Mouse (Mus musculus) heart, embryonic 10.5 days (tissue): ENCODE results near the gene Lrrc25. TPM values are rescaled to one million over a fixed set of nuclear protein-coding genes. Genes with fewer than 3 reads are reported as not detected.
A peak's percentile ranks its signal among the peaks of the same experiment; 100 is the strongest.

Source experiments
- DNase-seq: peaks from one replicate; pipeline ENCODE4 v3.0.0-alpha.2; 2017; ENCODE audit warnings: low spot score
- H3K27ac ChIP-seq: fragments of 300-500 bp; sonication (generic); 2 replicates; pipeline ENCODE4 v1.5.1; 2016; ENCODE audit warnings: mild to moderate bottlenecking
- H3K27me3 ChIP-seq: fragments of 300-500 bp; sonication (generic); 2 replicates; pipeline ENCODE4 v1.6.1; 2016; ENCODE audit warnings: mild to moderate bottlenecking; ENCODE audit not compliant: poor library complexity, insufficient read depth, severe bottlenecking
- H3K36me3 ChIP-seq: fragments of 300-500 bp; sonication (generic); 2 replicates; pipeline ENCODE4 v1.6.1; 2016; ENCODE audit warnings: mild to moderate bottlenecking, moderate library complexity
- H3K4me1 ChIP-seq: fragments of 300-500 bp; sonication (generic); 2 replicates; pipeline ENCODE4 v1.6.1; 2016; ENCODE audit warnings: mild to moderate bottlenecking
- H3K4me3 ChIP-seq: fragments of 300-500 bp; sonication (generic); 2 replicates; pipeline ENCODE4 v1.5.1; 2016; ENCODE audit warnings: mild to moderate bottlenecking, moderate library complexity
- H3K9me3 ChIP-seq: fragments of 300-500 bp; sonication (generic); 2 replicates; pipeline ENCODE4 v1.6.1; 2016; ENCODE audit warnings: mild to moderate bottlenecking, moderate library complexity
- WGBS: fragments of 180-500 bp; shearing (Covaris S2); methylation state at CpG from one replicate; pipeline ENCODE4 v1.1.7; 2016; 5-methylcytosine and 5-hydroxymethylcytosine counted together
- polyA plus RNA-seq: library from polyadenylated mRNA; unstranded; fragments of >200 nt; fragmentation: Nextera tagmentation; extraction: Ambion mirVana; gene quantifications from 2 replicates; pipeline ENCODE4 v1.2.1, GENCODE M21; 2016

The Lrrc25 gene
- polyA plus RNA-seq, 1 experiment from 2014 or later: 1.4 TPM

GRCm38 (mm10) chr8:70602139-70602811 lies 13.7 kb upstream of the Lrrc25 start:
- Histone ChIP-seq H3K27ac (peak overlapping the region; percentile 3; the same call in 1 of the 2 replicates), H3K9me3 (no peaks in the 10 kb centered on the region), H3K27me3 (peaks cover 11% of the 10 kb centered on the region; the same call in 1 of the 2 replicates), H3K4me3 (no peak overlapping the region), H3K4me1 (peaks cover 58% of the 10 kb centered on the region), H3K36me3 (peaks cover 22% of the 10 kb centered on the region)
- DNase-seq: no peak
- 89% methylated on average over 13 of the region's 13 CpGs for WGBS

GRCm38 (mm10) chr8:70604558-70604957 lies 11.4 kb upstream of the Lrrc25 start:
- no peak overlapping the region for H3K27ac ChIP-seq
- H3K4me1 ChIP-seq: peaks cover 58% of the 10 kb centered on the region
- peaks cover 4% of the 10 kb centered on the region; the same call in 1 of the 2 replicates for H3K27me3 ChIP-seq
- peaks cover 19% of the 10 kb centered on the region for H3K36me3 ChIP-seq
- no peak for DNase-seq
- H3K9me3 ChIP-seq: no peaks in the 10 kb centered on the region
- H3K4me3 ChIP-seq: no peak overlapping the region
- WGBS: 87% methylated on average over 7 of the region's 7 CpGs

GRCm38 (mm10) chr8:70605871-70606779 lies 9.8 kb upstream of the Lrrc25 start:
- peaks cover 56% of the 10 kb centered on the region for H3K4me1 ChIP-seq
- peaks cover 4% of the 10 kb centered on the region; the same call in 1 of the 2 replicates for H3K27me3 ChIP-seq
- H3K36me3 ChIP-seq: peaks cover 19% of the 10 kb centered on the region
- 83% methylated on average over 9 of the region's 9 CpGs for WGBS
- no peak overlapping the region for H3K27ac ChIP-seq
- no peaks in the 10 kb centered on the region for H3K9me3 ChIP-seq
- no peak for DNase-seq
- peak overlapping the region; percentile 83; the same call in 1 of the 2 replicates for H3K4me3 ChIP-seq

- DNase-seq: no peak
- peaks cover 58% of the 10 kb centered on the region for H3K4me1 ChIP-seq
- H3K36me3 ChIP-seq: peaks cover 16% of the 10 kb centered on the region
- 63% methylated on average over 18 of the region's 18 CpGs for WGBS
- peaks cover 4% of the 10 kb centered on the region; the same call in 1 of the 2 replicates for H3K27me3 ChIP-seq
- H3K4me3 ChIP-seq: peak overlapping the region; percentile 83
- no peaks in the 10 kb centered on the region for H3K9me3 ChIP-seq
- H3K27ac ChIP-seq: peak overlapping the region; percentile 97
These were observed 9.0 kb upstream of the Lrrc25 start for GRCm38 (mm10) chr8:70606780-70607602.

- peaks cover 10% of the 10 kb centered on the region for H3K36me3 ChIP-seq
- no peaks in the 10 kb centered on the region for H3K9me3 ChIP-seq
- H3K27ac ChIP-seq: peak overlapping the region; percentile 97
- peaks cover 60% of the 10 kb centered on the region for H3K4me1 ChIP-seq
- DNase-seq: no peak
- peaks cover 4% of the 10 kb centered on the region; the same call in 1 of the 2 replicates for H3K27me3 ChIP-seq
- H3K4me3 ChIP-seq: peak overlapping the region; percentile 83
- 29% methylated on average over 6 of the region's 6 CpGs for WGBS
These were observed 8.4 kb upstream of the Lrrc25 start for GRCm38 (mm10) chr8:70607603-70607897.

- H3K36me3 ChIP-seq: peaks cover 4% of the 10 kb centered on the region; the same call in 1 of the 2 replicates
- peak overlapping the region; percentile 83 for H3K4me3 ChIP-seq
- DNase-seq: no peak
- H3K27ac ChIP-seq: peak overlapping the region; percentile 97
- H3K27me3 ChIP-seq: peaks cover 4% of the 10 kb centered on the region; the same call in 1 of the 2 replicates
- no peaks in the 10 kb centered on the region for H3K9me3 ChIP-seq
- peaks cover 60% of the 10 kb centered on the region for H3K4me1 ChIP-seq
- WGBS: 1% methylated on average over 84 of the region's 84 CpGs
These were observed 7.8 kb upstream of the Lrrc25 start for GRCm38 (mm10) chr8:70607898-70608748.

GRCm38 (mm10) chr8:70608749-70609367 lies 7.1 kb upstream of the Lrrc25 start, which contains the start of gene Ssbp4:
TSS of gene Ssbp4 (minus strand) at chr8:70608872.
- peak within 1 kb of the TSS; percentile 97 for H3K27ac ChIP-seq
- peaks cover 3% of the 10 kb centered on the region; the same call in 1 of the 2 replicates for H3K36me3 ChIP-seq
- WGBS: 3% methylated on average over 26 of the region's 26 CpGs
- DNase-seq: no peak
- peaks cover 60% of the 10 kb centered on the region for H3K4me1 ChIP-seq
- H3K27me3 ChIP-seq: peaks cover 4% of the 10 kb centered on the region; the same call in 1 of the 2 replicates
- H3K9me3 ChIP-seq: no peaks in the 10 kb centered on the region
- peak within 1 kb of the TSS; percentile 83 for H3K4me3 ChIP-seq

- no peaks in the 10 kb centered on the region for H3K9me3 ChIP-seq
- DNase-seq: peak; percentile 95
- H3K4me1 ChIP-seq: peaks cover 60% of the 10 kb centered on the region
- WGBS: under 1% methylated on average over 39 of the region's 39 CpGs
- H3K27me3 ChIP-seq: peaks cover 4% of the 10 kb centered on the region; the same call in 1 of the 2 replicates
- peak overlapping the region; percentile 97 for H3K27ac ChIP-seq
- H3K4me3 ChIP-seq: peak overlapping the region; percentile 83
- H3K36me3 ChIP-seq: peaks cover 3% of the 10 kb centered on the region; the same call in 1 of the 2 replicates
These were observed 6.5 kb upstream of the Lrrc25 start for GRCm38 (mm10) chr8:70609368-70609848.

GRCm38 (mm10) chr8:70609849-70610795 lies 5.8 kb upstream of the Lrrc25 start:
- WGBS: 1% methylated on average over 44 of the region's 45 CpGs
- H3K27me3 ChIP-seq: no peaks in the 10 kb centered on the region
- peaks cover under 1% of the 10 kb centered on the region; the same call in 1 of the 2 replicates for H3K36me3 ChIP-seq
- peak overlapping the region; percentile 83 for H3K4me3 ChIP-seq
- peak overlapping the region; percentile 97 for H3K27ac ChIP-seq
- H3K9me3 ChIP-seq: no peaks in the 10 kb centered on the region
- H3K4me1 ChIP-seq: peaks cover 60% of the 10 kb centered on the region
- DNase-seq: peak; percentile 97
